7 mouse cellular contexts compared by ENCODE assay signal in the genomic region with DNA sequence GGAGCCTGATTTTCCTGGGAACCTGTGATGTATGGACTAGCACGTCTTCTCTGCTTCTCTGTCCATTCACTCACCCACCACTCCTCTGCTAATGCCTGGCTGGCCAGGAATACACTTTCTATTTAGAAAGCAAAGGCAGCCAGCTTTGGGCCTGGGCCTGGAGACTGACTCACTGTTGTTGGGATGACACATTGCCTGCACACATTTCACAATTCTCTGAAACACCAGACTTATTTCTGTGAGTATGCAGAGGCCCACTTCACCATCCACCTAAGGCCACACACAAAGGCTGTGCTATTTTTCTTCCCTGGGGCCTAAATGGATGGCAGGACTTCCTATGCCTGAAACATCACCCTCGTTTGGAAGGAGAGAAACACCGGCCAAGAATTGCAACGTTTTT.
DNase-seq lines count a peak whose midpoint lies in the region; ATAC-seq and TF ChIP-seq lines count a peak whose summit lies in the region.

No protein-coding gene starts in this region.

- H3K4me2 ChIP-seq in liver, postnatal 0 days (ENCODE audit: low read depth, low read length): no peak overlapping the region

- H3K4me3 ChIP-seq in liver, postnatal 0 days (ENCODE audit: low read depth, low read length): no peak overlapping the region

- no peak for ATAC-seq in liver, postnatal 0 days

- H3K27me3 ChIP-seq in liver, postnatal 0 days (ENCODE audit: insufficient read depth, low read length): no peaks in the 10 kb centered on the region

- 64% methylated on average over 4 of the region's 4 CpGs for WGBS in liver, postnatal 0 days (ENCODE audit: insufficient replicate concordance)

- no peak overlapping the region for H3K9ac ChIP-seq in liver, postnatal 0 days (replicated peaks)

- no peaks in the 10 kb centered on the region for H3K4me1 ChIP-seq in liver, postnatal 0 days (ENCODE audit: insufficient read depth)

- peak; percentile 79 for DNase-seq in right cerebral cortex, adult 18-20 months
- DNase-seq in right cerebral cortex, postnatal 4 days: no peak
- peak; percentile 36 to 39 for DNase-seq in frontal cortex, postnatal 14 days (ENCODE audit: low spot score in 2 of 2)
- peak; percentile 66 to 69 for DNase-seq in left cerebral cortex, adult 18-20 months (ENCODE audit: low spot score in 2 of 2)
- peak; percentile 60 for DNase-seq in right cerebral cortex, postnatal 25 days
- no peak for DNase-seq in cerebellum, postnatal 25 days
- no peak for DNase-seq in liver, postnatal 0 days

- no peak for TF ChIP-seq EP300 in liver, postnatal 0 days (IDR thresholded peaks at IDR 0.05; ENCODE audit: low read depth)

- TF ChIP-seq CTCF in liver, postnatal 0 days (IDR thresholded peaks at IDR 0.05; ENCODE audit: low read depth): no peak

- H3K36me3 ChIP-seq in liver, postnatal 0 days (replicated peaks; ENCODE audit: insufficient read depth, low read length): no peaks in the 10 kb centered on the region

- H3K9me3 ChIP-seq in liver, postnatal 0 days (ENCODE audit: low read length): no peaks in the 10 kb centered on the region

- H3K27ac ChIP-seq in liver, postnatal 0 days (ENCODE audit: low read depth): no peak overlapping the region

Comparison
In these comparisons a context has a peak if more than half of its experiments do, and no peak if none do; other contexts are left out.
1. DNase-seq: peak in right cerebral cortex, adult 18-20 months (single experiment), frontal cortex, postnatal 14 days (2 of 2), left cerebral cortex, adult 18-20 months (2 of 2) and right cerebral cortex, postnatal 25 days (single experiment); none in right cerebral cortex, postnatal 4 days (single experiment), cerebellum, postnatal 25 days (0 of 2) and liver, postnatal 0 days (single experiment).